Mouse (Mus musculus): ENCODE data around the gene Cd274.

DNA sequence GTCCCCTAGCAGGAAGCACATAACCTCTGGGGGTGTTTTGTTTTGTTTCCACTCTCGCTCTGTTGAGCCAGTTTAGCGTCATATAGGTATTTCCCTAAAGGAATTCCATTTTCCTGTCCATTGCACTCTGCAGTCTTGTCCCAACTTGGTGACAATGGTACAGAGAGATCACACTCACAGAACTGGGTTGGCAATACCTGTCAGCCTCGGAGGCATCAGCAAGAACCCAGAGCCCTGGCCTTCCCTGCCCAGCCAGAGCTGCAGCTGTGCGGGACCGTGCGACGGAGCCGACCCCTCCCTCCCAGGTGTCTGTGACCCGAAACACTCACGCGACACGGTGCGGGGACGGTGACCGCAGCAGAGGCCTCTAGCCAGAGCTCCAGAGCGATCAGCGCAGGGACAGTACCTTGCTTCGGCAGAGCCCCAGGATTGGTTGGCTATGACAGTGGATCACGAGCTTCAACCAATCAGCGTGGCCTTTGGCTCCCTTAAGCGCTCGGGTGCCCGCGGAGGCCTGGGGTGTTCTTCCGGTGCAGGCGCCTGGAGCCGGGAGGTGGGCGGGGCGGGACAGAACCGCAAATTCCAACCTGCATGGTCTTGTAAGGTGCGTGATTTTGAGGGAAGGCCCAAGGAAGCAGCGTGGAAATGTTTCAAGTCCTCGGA lies 5.7 kb upstream of the Cd274 start:
- TF ChIP-seq EP300 (IDR thresholded peaks at IDR 0.05) = no peak
- no peak for TF ChIP-seq CTCF (IDR thresholded peaks at IDR 0.05)

Measured in lung, postnatal 0 days (tissue).